Mouse (Mus musculus) layer of hippocampus, adult 18-20 months (tissue): Measurements from ENCODE around the gene Ier2. TPM values are rescaled to one million over a fixed set of nuclear protein-coding genes. Genes with fewer than 3 reads are reported as not detected.

Experiments used
- total RNA-seq, 2 experiments: library from RNA; stranded (reverse); gene quantifications; 2 replicates each; pipeline ENCODE4 v1.2.3; 2021

Ier2 gene
- total RNA-seq, 2 experiments from 2014 or later: 6.2 to 10.0 TPM

Other genes with a start within 250 kb of the Ier2 start
- gene Trmt1, start 23.5 kb upstream of the Ier2 start, total RNA-seq: 100 to 1,000 TPM in 1 of 2 experiments, 10 to 100 TPM in 1; 96.9 to 108 TPM
- gene Nacc1, start 25.0 kb upstream of the Ier2 start, total RNA-seq: 10 to 100 TPM; 94.8 to 95.5 TPM
- gene Lyl1, start 38.6 kb upstream of the Ier2 start, total RNA-seq: 1 to 10 TPM; 2.0 to 2.2 TPM
- not detected for gene G430095P16Rik, start 60.2 kb upstream of the Ier2 start, total RNA-seq
- gene Nfix, start 137.5 kb upstream of the Ier2 start, total RNA-seq: 100 to 1,000 TPM; 379 to 429 TPM
- gene Dand5, start 160.0 kb upstream of the Ier2 start, total RNA-seq: 10 to 100 TPM; 10.7 to 10.9 TPM
- gene Gadd45gip1, start 168.7 kb upstream of the Ier2 start, total RNA-seq: 10 to 100 TPM; 27.3 to 27.4 TPM
- gene Rad23a, start 177.8 kb upstream of the Ier2 start, total RNA-seq: 10 to 100 TPM; 63.8 to 77.0 TPM
- gene Calr, start 184.1 kb upstream of the Ier2 start, total RNA-seq: 100 to 1,000 TPM; 506 to 521 TPM
- 10 to 100 TPM; 48.8 to 50.1 TPM for gene Farsa, start 194.1 kb upstream of the Ier2 start, total RNA-seq
- 10 to 100 TPM; 15.7 to 16.5 TPM for gene Syce2, start 209.3 kb upstream of the Ier2 start, total RNA-seq
- 10 to 100 TPM; 38.3 to 38.5 TPM for gene Gcdh, start 231.1 kb upstream of the Ier2 start, total RNA-seq
- gene Klf1, start 239.1 kb upstream of the Ier2 start, total RNA-seq: under 1 TPM in 1 of 2 experiments, not detected in 1; 0.27 TPM
- 1 to 10 TPM; 2.8 to 5.1 TPM for gene Dnase2a, start 245.7 kb upstream of the Ier2 start, total RNA-seq